Mouse (Mus musculus): Measurements from ENCODE around the gene Rhox4b. TPM values are rescaled to one million over a fixed set of nuclear protein-coding genes. Genes with fewer than 3 reads are reported as not detected.

Rhox4b gene
- polyA plus RNA-seq (2014; fragmentation: Illumina TruSeq; extraction: RNeasy Lipid Tissue Mini Kit (QIAGEN cat#74804); ENCODE audit: low read depth, low replicate concordance), result not detected

DNA sequence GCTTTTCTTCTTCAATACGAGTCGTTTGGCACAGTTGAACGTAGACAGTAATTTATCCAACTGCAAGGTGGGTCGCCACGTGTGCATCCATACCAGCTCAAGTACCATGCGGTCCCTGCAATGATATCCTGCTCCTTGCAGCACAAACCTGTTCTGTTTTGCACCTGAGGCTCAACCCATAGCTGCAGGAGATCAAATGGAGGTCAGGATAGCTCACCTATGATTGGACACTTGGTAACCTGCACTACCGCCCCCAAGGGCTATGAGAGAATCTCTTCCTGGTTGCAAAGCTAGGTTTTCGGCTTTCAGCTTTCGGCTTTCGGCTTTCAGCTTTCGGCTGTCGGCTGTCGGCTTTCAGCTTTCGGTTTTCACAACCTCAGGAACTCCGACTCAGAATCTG, at the start of gene Rhox4b:
Rhox4b (plus strand) TSS at position 301 of the 400 bp plus-strand sequence.

GRCm38 (mm10) chrX:37390548-37390947, 41.7 kb upstream of the Rhox4b start, which contains the start of gene Rhox4a2:
Gene Rhox4a2, plus strand, starts transcription at chrX:37390848.

DNA sequence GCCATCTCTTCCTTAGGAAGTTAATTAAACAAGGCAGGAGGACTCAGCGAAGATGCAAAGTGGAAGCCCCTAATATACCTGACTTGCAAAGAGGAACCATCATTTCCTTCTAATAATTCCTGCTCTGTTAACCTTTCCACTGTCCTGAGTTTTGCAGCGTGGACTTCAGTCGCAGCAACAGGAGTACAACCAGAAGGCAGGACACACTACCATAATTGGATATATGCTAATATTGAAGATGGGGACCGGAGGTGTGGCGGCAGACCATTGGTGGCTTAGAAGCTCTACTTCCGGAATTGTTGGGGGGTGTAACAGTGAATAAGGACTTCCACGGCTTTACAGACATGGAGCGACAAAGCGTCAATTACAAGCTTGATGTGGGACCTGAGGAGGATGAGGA, 20.5 kb upstream of the Rhox4b start, which contains the start of gene Rhox2b:
Rhox2b (plus strand) TSS at position 301 of the 400 bp plus-strand sequence.

GRCm38 (mm10) chrX:37453380-37453779, 21.1 kb downstream of the Rhox4b start, which contains the start of gene Rhox2c:
Gene Rhox2c, plus strand, starts transcription at chrX:37453680.

GRCm38 (mm10) chrX:37458285-37458684, 26.0 kb downstream of the Rhox4b start, which contains the start of gene Rhox3c:
Gene Rhox3c, plus strand, starts transcription at chrX:37458585.

GRCm38 (mm10) chrX:37480037-37480436, 47.7 kb downstream of the Rhox4b start, which contains the start of gene Rhox4c:
Gene Rhox4c, plus strand, starts transcription at chrX:37480337.

Other genes with a start within 250 kb of the Rhox4b start
- gene Ndufa1, start 241.3 kb upstream of the Rhox4b start, polyA plus RNA-seq (2014; fragmentation: Illumina TruSeq; extraction: RNeasy Lipid Tissue Mini Kit (QIAGEN cat#74804); ENCODE audit: low read depth, low replicate concordance), result 318 TPM
- gene Rnf113a1, start 241.2 kb upstream of the Rhox4b start, polyA plus RNA-seq (2014; fragmentation: Illumina TruSeq; extraction: RNeasy Lipid Tissue Mini Kit (QIAGEN cat#74804); ENCODE audit: low read depth, low replicate concordance), result not detected
- not detected for gene Gm9, start 221.5 kb upstream of the Rhox4b start, polyA plus RNA-seq (2014; fragmentation: Illumina TruSeq; extraction: RNeasy Lipid Tissue Mini Kit (QIAGEN cat#74804); ENCODE audit: low read depth, low replicate concordance)
- not detected for gene Rhox1, start 210.2 kb upstream of the Rhox4b start, polyA plus RNA-seq (2014; fragmentation: Illumina TruSeq; extraction: RNeasy Lipid Tissue Mini Kit (QIAGEN cat#74804); ENCODE audit: low read depth, low replicate concordance)
- not detected for gene Rhox2a, start 187.5 kb upstream of the Rhox4b start, polyA plus RNA-seq (2014; fragmentation: Illumina TruSeq; extraction: RNeasy Lipid Tissue Mini Kit (QIAGEN cat#74804); ENCODE audit: low read depth, low replicate concordance)
- gene Rhox3a, start 182.6 kb upstream of the Rhox4b start, polyA plus RNA-seq (2014; fragmentation: Illumina TruSeq; extraction: RNeasy Lipid Tissue Mini Kit (QIAGEN cat#74804); ENCODE audit: low read depth, low replicate concordance), result not detected
- not detected for gene Rhox4a, start 167.2 kb upstream of the Rhox4b start, polyA plus RNA-seq (2014; fragmentation: Illumina TruSeq; extraction: RNeasy Lipid Tissue Mini Kit (QIAGEN cat#74804); ENCODE audit: low read depth, low replicate concordance)
- gene Rhox3a2, start 52.5 kb upstream of the Rhox4b start, polyA plus RNA-seq (2014; fragmentation: Illumina TruSeq; extraction: RNeasy Lipid Tissue Mini Kit (QIAGEN cat#74804); ENCODE audit: low read depth, low replicate concordance), result not detected
- gene Rhox4a2, start 41.6 kb upstream of the Rhox4b start, polyA plus RNA-seq (2014; fragmentation: Illumina TruSeq; extraction: RNeasy Lipid Tissue Mini Kit (QIAGEN cat#74804); ENCODE audit: low read depth, low replicate concordance), result not detected
- gene Rhox2b, start 20.4 kb upstream of the Rhox4b start, polyA plus RNA-seq (2014; fragmentation: Illumina TruSeq; extraction: RNeasy Lipid Tissue Mini Kit (QIAGEN cat#74804); ENCODE audit: low read depth, low replicate concordance), result not detected
- gene Rhox2c, start 21.2 kb downstream of the Rhox4b start, polyA plus RNA-seq (2014; fragmentation: Illumina TruSeq; extraction: RNeasy Lipid Tissue Mini Kit (QIAGEN cat#74804); ENCODE audit: low read depth, low replicate concordance), result not detected
- not detected for gene Rhox3c, start 26.1 kb downstream of the Rhox4b start, polyA plus RNA-seq (2014; fragmentation: Illumina TruSeq; extraction: RNeasy Lipid Tissue Mini Kit (QIAGEN cat#74804); ENCODE audit: low read depth, low replicate concordance)
- gene Rhox4c, start 47.8 kb downstream of the Rhox4b start, polyA plus RNA-seq (2014; fragmentation: Illumina TruSeq; extraction: RNeasy Lipid Tissue Mini Kit (QIAGEN cat#74804); ENCODE audit: low read depth, low replicate concordance), result not detected
- not detected for gene Rhox2d, start 60.9 kb downstream of the Rhox4b start, polyA plus RNA-seq (2014; fragmentation: Illumina TruSeq; extraction: RNeasy Lipid Tissue Mini Kit (QIAGEN cat#74804); ENCODE audit: low read depth, low replicate concordance)
- gene Rhox4d, start 81.9 kb downstream of the Rhox4b start, polyA plus RNA-seq (2014; fragmentation: Illumina TruSeq; extraction: RNeasy Lipid Tissue Mini Kit (QIAGEN cat#74804); ENCODE audit: low read depth, low replicate concordance), result not detected
- gene Rhox2e, start 98.0 kb downstream of the Rhox4b start, polyA plus RNA-seq (2014; fragmentation: Illumina TruSeq; extraction: RNeasy Lipid Tissue Mini Kit (QIAGEN cat#74804); ENCODE audit: low read depth, low replicate concordance), result not detected
- not detected for gene Rhox3e, start 109.5 kb downstream of the Rhox4b start, polyA plus RNA-seq (2014; fragmentation: Illumina TruSeq; extraction: RNeasy Lipid Tissue Mini Kit (QIAGEN cat#74804); ENCODE audit: low read depth, low replicate concordance)
- gene Rhox4e, start 124.9 kb downstream of the Rhox4b start, polyA plus RNA-seq (2014; fragmentation: Illumina TruSeq; extraction: RNeasy Lipid Tissue Mini Kit (QIAGEN cat#74804); ENCODE audit: low read depth, low replicate concordance), result not detected
- not detected for gene Rhox2f, start 138.9 kb downstream of the Rhox4b start, polyA plus RNA-seq (2014; fragmentation: Illumina TruSeq; extraction: RNeasy Lipid Tissue Mini Kit (QIAGEN cat#74804); ENCODE audit: low read depth, low replicate concordance)
- gene Rhox3f, start 148.5 kb downstream of the Rhox4b start, polyA plus RNA-seq (2014; fragmentation: Illumina TruSeq; extraction: RNeasy Lipid Tissue Mini Kit (QIAGEN cat#74804); ENCODE audit: low read depth, low replicate concordance), result not detected
- not detected for gene Rhox4f, start 175.2 kb downstream of the Rhox4b start, polyA plus RNA-seq (2014; fragmentation: Illumina TruSeq; extraction: RNeasy Lipid Tissue Mini Kit (QIAGEN cat#74804); ENCODE audit: low read depth, low replicate concordance)
- not detected for gene Rhox3g, start 196.1 kb downstream of the Rhox4b start, polyA plus RNA-seq (2014; fragmentation: Illumina TruSeq; extraction: RNeasy Lipid Tissue Mini Kit (QIAGEN cat#74804); ENCODE audit: low read depth, low replicate concordance)
- not detected for gene Rhox2g, start 211.0 kb downstream of the Rhox4b start, polyA plus RNA-seq (2014; fragmentation: Illumina TruSeq; extraction: RNeasy Lipid Tissue Mini Kit (QIAGEN cat#74804); ENCODE audit: low read depth, low replicate concordance)
- gene Rhox4g, start 218.8 kb downstream of the Rhox4b start, polyA plus RNA-seq (2014; fragmentation: Illumina TruSeq; extraction: RNeasy Lipid Tissue Mini Kit (QIAGEN cat#74804); ENCODE audit: low read depth, low replicate concordance), result not detected
- gene Rhox3h, start 236.3 kb downstream of the Rhox4b start, polyA plus RNA-seq (2014; fragmentation: Illumina TruSeq; extraction: RNeasy Lipid Tissue Mini Kit (QIAGEN cat#74804); ENCODE audit: low read depth, low replicate concordance), result not detected
- not detected for gene Rhox2h, start 240.8 kb downstream of the Rhox4b start, polyA plus RNA-seq (2014; fragmentation: Illumina TruSeq; extraction: RNeasy Lipid Tissue Mini Kit (QIAGEN cat#74804); ENCODE audit: low read depth, low replicate concordance)

All from sigmoid colon, adult 10 weeks (tissue).